In genomic region chr11:121039302-121039701, GRCm38 (mm10) we compare ENCODE assay signal across 18 mouse cellular contexts. TPM values are rescaled to one million over a fixed set of nuclear protein-coding genes. Genes with fewer than 3 reads are reported as not detected.
A peak's percentile ranks its signal among the peaks of the same experiment; 100 is the strongest.
DNase-seq lines count a peak whose midpoint lies in the region; TF ChIP-seq lines count a peak whose summit lies in the region.
"Had no signal": no experiment of that assay in that cellular context is flagged by ENCODE, and none has a peak within 500 bp of the region (broad histone marks: within the 10 kb centered on the region; RNA-seq: fewer than 3 reads in every experiment).

Cd7 (minus strand) TSS chr11:121039418.

- H3K27me3 ChIP-seq in megakaryocyte, embryonic 14.5 days (replicated peaks): peaks cover 75% of the 10 kb centered on the region
- H3K27me3 ChIP-seq: limb, embryonic 15.5 days had no signal

- no peaks in the 10 kb centered on the region for H3K9me3 ChIP-seq in megakaryocyte, embryonic 14.5 days
- H3K9me3 ChIP-seq: G1E; heart, embryonic 13.5 days; limb, embryonic 15.5 days had no signal

- peaks cover 85% of the 10 kb centered on the region for H3K4me1 ChIP-seq in megakaryocyte, embryonic 14.5 days
- H3K4me1 ChIP-seq: heart, embryonic 13.5 days had no signal

- DNase-seq in left cerebral cortex, adult 2 months (ENCODE audit: extremely low spot score in 1 of 2, low spot score in 2 of 2): no peak
- no peak for DNase-seq in left cerebral cortex, postnatal 10 days (ENCODE audit: extremely low spot score in 1 of 2, low spot score in 2 of 2)
- peak; percentile 10 for DNase-seq in ZHBTc4 (ENCODE audit: low read depth, low spot score)
- peak; percentile 50 for DNase-seq in thymus, postnatal 14 days
- no peak for DNase-seq in testis, postnatal 14 days (ENCODE audit: low spot score)
- DNase-seq in left cerebral cortex, postnatal 25 days (ENCODE audit: low spot score in 2 of 2): no peak
- DNase-seq in urinary bladder, postnatal 10 days (ENCODE audit: low spot score): no peak
- DNase-seq: cerebellum, adult 9-11 months; kidney, adult 11 months; kidney, postnatal 25 days; lung, adult 18-20 months had no signal

- TF ChIP-seq CTCF in left cerebral cortex, adult 2 months (IDR thresholded peaks at IDR 0.05): no peak

- intact Hi-C loops in left cerebral cortex, adult 2 months (cut with DNase I): loop anchor here (2.0 kb wide), 1 partner anchor 15 kb away; no protein-coding TSS in a partner anchor
- intact Hi-C loops in left cerebral cortex, postnatal 10 days (cut with DNase I): no loop called here
- intact Hi-C loops in left cerebral cortex, postnatal 25 days (cut with DNase I): no loop called here

- H3K36me3 ChIP-seq in megakaryocyte, embryonic 14.5 days (replicated peaks; ENCODE audit: low read length): peaks cover 47% of the 10 kb centered on the region
- H3K36me3 ChIP-seq: G1E; heart, embryonic 13.5 days; limb, embryonic 15.5 days had no signal

- peak within 1 kb of the TSS; percentile 69 for H3K27ac ChIP-seq in left cerebral cortex, adult 2 months
- H3K27ac ChIP-seq: heart, embryonic 13.5 days; limb, embryonic 15.5 days had no signal

- no peak within 1 kb of the TSS for H3K4me3 ChIP-seq in left cerebral cortex, adult 2 months
- H3K4me3 ChIP-seq in megakaryocyte, embryonic 14.5 days (replicated peaks): peak within 1 kb of the TSS; percentile 62
- H3K4me3 ChIP-seq: erythroblast, embryonic 14.5 days; heart, embryonic 13.5 days; limb, embryonic 15.5 days had no signal

RNA-seq across cellular contexts. Expression of gene Cd7, which starts in this region (rescaled TPM):
- 1 to 10 TPM; 2.2 to 3.0 TPM for total RNA-seq in left cerebral cortex, adult 2 months (2021)
- not detected for total RNA-seq in left cerebral cortex, postnatal 10 days (2021)
- 28.5 and 38.2 TPM in 2 replicates for polyA plus RNA-seq in megakaryocyte, embryonic 14.5 days (2012; ENCODE audit: insufficient read depth, low replicate concordance)
- 1 to 10 TPM; 1.6 to 1.7 TPM for total RNA-seq in left cerebral cortex, postnatal 25 days (2021)
- total RNA-seq: G1E; gastrocnemius, postnatal 4 days had no signal
- polyA plus RNA-seq: erythroblast, embryonic 14.5 days; G1E; hindbrain, embryonic 11.5 days had no signal

Comparison
In these comparisons a context has a peak if more than half of its experiments do, and no peak if none do; other contexts are left out.
1. DNase-seq: peak in ZHBTc4 (single experiment) and thymus, postnatal 14 days (single experiment); none in left cerebral cortex, adult 2 months (0 of 2), left cerebral cortex, postnatal 10 days (0 of 2), testis, postnatal 14 days (single experiment), left cerebral cortex, postnatal 25 days (0 of 2) and urinary bladder, postnatal 10 days (single experiment).